Mouse (Mus musculus) E14TG2a.4 (cell line): ENCODE data around the gene Cbl.

Experiments
- CTCF ChIP-seq: conservative IDR thresholded peaks from 2 replicates; pipeline ENCODE4 v1.5.1; 2014; ENCODE audit warnings: low read length
- POU5F1 ChIP-seq: IDR thresholded peaks from 2 replicates; pipeline ENCODE4 v1.6.1; 2014; ENCODE audit warnings: low read length, borderline replicate concordance

DNA sequence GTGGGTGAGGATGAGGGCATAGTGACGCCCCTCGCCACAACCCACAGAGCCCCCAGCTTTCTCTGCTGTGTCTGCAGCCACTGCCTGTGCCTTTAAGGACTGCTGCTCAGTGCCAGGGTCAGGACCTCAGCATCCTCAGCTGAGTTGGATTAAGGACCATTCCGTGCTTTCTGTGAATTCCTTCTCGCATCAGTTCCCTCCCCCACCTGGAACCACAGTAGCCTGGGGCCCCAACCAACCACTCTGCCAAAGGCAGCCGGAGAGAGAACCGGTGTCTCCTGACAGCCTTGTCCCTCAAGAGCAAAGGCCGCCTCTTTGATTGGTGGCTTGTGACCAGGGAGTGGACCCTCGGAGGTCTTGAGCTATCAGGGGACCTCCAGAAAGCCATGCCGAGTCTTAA, 132.4 kb downstream of the Cbl start, which contains the start of gene Mfrp:
- TF ChIP-seq CTCF, result no peak
- no peak for TF ChIP-seq POU5F1
